Mouse (Mus musculus): ENCODE measurements around the gene Zscan21.

- TF ChIP-seq CTCF (IDR thresholded peaks at IDR 0.05) (no peak), POLR2A (IDR thresholded peaks at IDR 0.05; ENCODE audit: insufficient read depth, low read depth, low read length) (no peak)
These were observed 33.3 kb upstream of the Zscan21 start for GRCm38 (mm10) chr5:138083318-138083900.

Data from heart, adult 2 months (tissue).